In genomic region chr15:101080031-101080520, GRCm38 (mm10) we compare ENCODE assay signal across 32 mouse cellular contexts. TPM values are rescaled to one million over a fixed set of nuclear protein-coding genes. Genes with fewer than 3 reads are reported as not detected.
DNase-seq lines count a peak whose midpoint lies in the region; ATAC-seq and TF ChIP-seq lines count a peak whose summit lies in the region.
"Had no signal": no experiment of that assay in that cellular context is flagged by ENCODE, and none has a peak within 500 bp of the region (broad histone marks: within the 10 kb centered on the region; RNA-seq: fewer than 3 reads in every experiment).

No protein-coding gene starts in this region.

- no peaks in the 10 kb centered on the region for H3K36me3 ChIP-seq in heart, adult 2 months (ENCODE audit: control insufficient read depth, insufficient read depth, low read length)
- no peaks in the 10 kb centered on the region for H3K36me3 ChIP-seq in heart, embryonic 12.5 days
- H3K36me3 ChIP-seq in lung, embryonic 16.5 days (ENCODE audit: control insufficient read depth, insufficient read depth, low read length), result no peaks in the 10 kb centered on the region
- no peaks in the 10 kb centered on the region for H3K36me3 ChIP-seq in limb, embryonic 10.5 days
- H3K36me3 ChIP-seq: kidney, embryonic 15.5 days; limb, embryonic 15.5 days; neural tube, embryonic 13.5 days had no signal

- no peak overlapping the region for H3K4me2 ChIP-seq in heart, embryonic 12.5 days
- no peak overlapping the region for H3K4me2 ChIP-seq in lung, embryonic 16.5 days (ENCODE audit: low read depth, low read length)
- H3K4me2 ChIP-seq: lung, embryonic 14.5 days had no signal

- no peak for TF ChIP-seq CTCF in heart, adult 2 months (IDR thresholded peaks at IDR 0.05)

- H3K4me1 ChIP-seq in heart, adult 2 months (ENCODE audit: control insufficient read depth, insufficient read depth, low read length), result peaks cover 8% of the 10 kb centered on the region
- H3K4me1 ChIP-seq in heart, embryonic 12.5 days (replicated peaks), result peaks cover 44% of the 10 kb centered on the region
- peaks cover 46% of the 10 kb centered on the region for H3K4me1 ChIP-seq in lung, embryonic 16.5 days (replicated peaks; ENCODE audit: control insufficient read depth, insufficient read depth, low read length)
- H3K4me1 ChIP-seq in limb, embryonic 10.5 days, result peaks cover 90% of the 10 kb centered on the region

- peak; percentile 66 for DNase-seq in adrenal gland, adult 2 months
- DNase-seq in adrenal gland, postnatal 25 days, result no peak
- DNase-seq in heart, adult 2 months, result no peak
- DNase-seq in lung, postnatal 14 days, result no peak
- DNase-seq in limb, embryonic 10.5 days (ENCODE audit: low spot score), result no peak
- DNase-seq: cerebellum, adult 8-10 months; cerebellum, postnatal 36 days; embryo, embryonic 11 days; gastrocnemius, postnatal 14 days; midbrain, embryonic 14.5 days; retina, postnatal 1 day; right cerebral cortex, postnatal 25 days; spleen, adult 18-20 months; thymus, postnatal 25 days had no signal

- ATAC-seq in heart, embryonic 12.5 days (ENCODE audit: insufficient number of reproducible peaks, low FRiP score), result no peak
- ATAC-seq in lung, embryonic 16.5 days (ENCODE audit: low read depth), result no peak
- ATAC-seq: forebrain, embryonic 16.5 days; intestine, postnatal 0 days had no signal

- peak overlapping the region; percentile 55 for H3K27ac ChIP-seq in heart, adult 2 months
- no peak overlapping the region for H3K27ac ChIP-seq in heart, embryonic 12.5 days (ENCODE audit: poor library complexity, severe bottlenecking)
- H3K27ac ChIP-seq in lung, embryonic 16.5 days (ENCODE audit: low read length), result peak overlapping the region; percentile 73
- peak overlapping the region; percentile 86 for H3K27ac ChIP-seq in limb, embryonic 10.5 days
- H3K27ac ChIP-seq: left cerebral cortex, adult 2 months; limb, embryonic 15.5 days; liver, embryonic 14.5 days had no signal

- intact Hi-C loops in heart, adult 2 months (cut with DNase I), result loop anchor here (2.0 kb wide), 1 partner anchor 61 kb away; no protein-coding TSS in a partner anchor

- 89% methylated on average over 9 of the region's 9 CpGs for WGBS in heart, adult 2 months
- 74% methylated on average over 9 of the region's 9 CpGs for WGBS in heart, embryonic 12.5 days
- 80% methylated on average over 9 of the region's 9 CpGs for WGBS in lung, embryonic 16.5 days
- WGBS in limb, embryonic 10.5 days, result 79% methylated on average over 9 of the region's 9 CpGs

- H3K4me3 ChIP-seq in heart, adult 2 months, result no peak overlapping the region
- H3K4me3 ChIP-seq in heart, embryonic 12.5 days, result no peak overlapping the region
- H3K4me3 ChIP-seq in lung, embryonic 16.5 days (ENCODE audit: low read length), result no peak overlapping the region
- H3K4me3 ChIP-seq in limb, embryonic 10.5 days, result no peak overlapping the region
- H3K4me3 ChIP-seq: kidney, embryonic 15.5 days; left cerebral cortex, adult 2 months; limb, embryonic 15.5 days; myocyte; neural tube, embryonic 13.5 days had no signal

- H3K79me2 ChIP-seq in heart, adult 2 months (replicated peaks; ENCODE audit: control insufficient read depth, insufficient read depth, low read length), result no peaks in the 10 kb centered on the region

- no peak for TF ChIP-seq EP300 in heart, adult 2 months (IDR thresholded peaks at IDR 0.05; ENCODE audit: insufficient read depth, low read depth, low read length)

- no peak overlapping the region for H3K9ac ChIP-seq in heart, adult 2 months (ENCODE audit: low read depth, low read length)
- no peak overlapping the region for H3K9ac ChIP-seq in heart, embryonic 12.5 days
- no peak overlapping the region; the same call in 1 of the 2 replicates for H3K9ac ChIP-seq in lung, embryonic 16.5 days (ENCODE audit: low read length)
- H3K9ac ChIP-seq: kidney, embryonic 15.5 days; limb, embryonic 15.5 days; liver, embryonic 14.5 days; lung, embryonic 14.5 days; neural tube, embryonic 13.5 days had no signal

- no peaks in the 10 kb centered on the region for H3K9me3 ChIP-seq in heart, embryonic 12.5 days (replicated peaks)
- no peaks in the 10 kb centered on the region for H3K9me3 ChIP-seq in lung, embryonic 16.5 days (ENCODE audit: control insufficient read depth, low read length)
- no peaks in the 10 kb centered on the region for H3K9me3 ChIP-seq in limb, embryonic 10.5 days (replicated peaks)
- H3K9me3 ChIP-seq: kidney, embryonic 15.5 days; limb, embryonic 15.5 days; neural tube, embryonic 13.5 days had no signal

- TF ChIP-seq POLR2A in heart, adult 2 months (IDR thresholded peaks at IDR 0.05; ENCODE audit: insufficient read depth, low read depth, low read length), result no peak

- H3K27me3 ChIP-seq in heart, adult 2 months (ENCODE audit: control insufficient read depth, insufficient read depth, low read length), result no peaks in the 10 kb centered on the region
- peaks cover 10% of the 10 kb centered on the region; the same call in 1 of the 2 replicates for H3K27me3 ChIP-seq in heart, embryonic 12.5 days (replicated peaks)
- peaks cover 7% of the 10 kb centered on the region; the same call in 1 of the 2 replicates for H3K27me3 ChIP-seq in lung, embryonic 16.5 days (ENCODE audit: control insufficient read depth, insufficient read depth, low read depth, low read length)
- H3K27me3 ChIP-seq in limb, embryonic 10.5 days (ENCODE audit: low read depth, poor library complexity, severe bottlenecking), result no peaks in the 10 kb centered on the region
- H3K27me3 ChIP-seq: limb, embryonic 15.5 days; neural tube, embryonic 13.5 days had no signal

RNA-seq across cellular contexts. Expression of gene Fignl2, which starts 1.7 kb away (rescaled TPM):
- total RNA-seq in adrenal gland, adult 2 months (2021), result 1 to 10 TPM; 6.3 to 8.7 TPM
- polyA plus RNA-seq in adrenal gland, adult 2 months (2012; rRNA removed), result 11.8 and 16.1 TPM in 2 replicates
- 9.0 and 10.2 TPM in 2 replicates for total RNA-seq in adrenal gland, postnatal 25 days (2021)
- 1 to 10 TPM in 1 of 2 experiments, under 1 TPM in 1; 0.86 to 1.3 TPM for total RNA-seq in heart, adult 2 months (2021)
- polyA plus RNA-seq in heart, adult 2 months (2012; rRNA removed), result 1.6 and 1.9 TPM in 2 replicates
- 0.10 and 0.15 TPM in 2 replicates for polyA plus RNA-seq in heart, embryonic 12.5 days (2016; fragmentation: Nextera tagmentation; extraction: Ambion mirVana)
- 0.20 TPM in 2 replicates for polyA plus RNA-seq in lung, embryonic 16.5 days (2015; fragmentation: Nextera tagmentation; extraction: Ambion mirVana)
- 0.98 and 1.9 TPM in 2 replicates for polyA plus RNA-seq in limb, embryonic 10.5 days (2016; fragmentation: Nextera tagmentation; extraction: Ambion mirVana)
- polyA plus RNA-seq: forebrain, embryonic 16.5 days had no signal

RNA-seq across cellular contexts. Expression of gene Gm47841, which starts 32.9 kb away (rescaled TPM):
- total RNA-seq in adrenal gland, adult 2 months (2021), result under 1 TPM; 0.37 to 0.45 TPM
- 0.37 TPM in 1 of 2 replicates, not detected in the other for polyA plus RNA-seq in adrenal gland, adult 2 months (2012; rRNA removed)
- total RNA-seq in adrenal gland, postnatal 25 days (2021), result not detected in 2 replicates
- not detected for total RNA-seq in heart, adult 2 months (2021)
- polyA plus RNA-seq in heart, adult 2 months (2012; rRNA removed), result not detected in 2 replicates
- not detected in 2 replicates for polyA plus RNA-seq in heart, embryonic 12.5 days (2016; fragmentation: Nextera tagmentation; extraction: Ambion mirVana)
- polyA plus RNA-seq in lung, embryonic 16.5 days (2015; fragmentation: Nextera tagmentation; extraction: Ambion mirVana), result not detected in 2 replicates
- polyA plus RNA-seq in limb, embryonic 10.5 days (2016; fragmentation: Nextera tagmentation; extraction: Ambion mirVana), result not detected in 2 replicates
- total RNA-seq: gastrocnemius, postnatal 14 days; layer of hippocampus, postnatal 10 days; left cerebral cortex, adult 2 months; left cerebral cortex, postnatal 36 days; megakaryocyte, adult 5-6 weeks had no signal
- polyA plus RNA-seq: brain, embryonic 14.5 days; embryonic facial prominence, embryonic 14.5 days; forebrain, embryonic 16.5 days; heart, postnatal 0 days; hindbrain, embryonic 11.5 days; intestine, postnatal 0 days; kidney, embryonic 15.5 days; limb, embryonic 15.5 days; liver, embryonic 14.5 days; lung, embryonic 14.5 days; midbrain, embryonic 14.5 days; myocyte; neural tube, embryonic 13.5 days had no signal

RNA-seq across cellular contexts. Expression of gene Ankrd33, which starts 35.5 kb away (rescaled TPM):
- total RNA-seq in adrenal gland, adult 2 months (2021), result 1 to 10 TPM in 1 of 2 experiments, under 1 TPM in 1; 0.59 to 1.0 TPM
- polyA plus RNA-seq in adrenal gland, adult 2 months (2012; rRNA removed), result 0.10 TPM in 1 of 2 replicates, not detected in the other
- 0.62 and 0.64 TPM in 2 replicates for total RNA-seq in adrenal gland, postnatal 25 days (2021)
- total RNA-seq in heart, adult 2 months (2021), result not detected
- polyA plus RNA-seq in heart, adult 2 months (2012; rRNA removed), result not detected in 2 replicates
- not detected in 2 replicates for polyA plus RNA-seq in heart, embryonic 12.5 days (2016; fragmentation: Nextera tagmentation; extraction: Ambion mirVana)
- polyA plus RNA-seq in lung, embryonic 16.5 days (2015; fragmentation: Nextera tagmentation; extraction: Ambion mirVana), result not detected in 2 replicates
- not detected in 2 replicates for polyA plus RNA-seq in limb, embryonic 10.5 days (2016; fragmentation: Nextera tagmentation; extraction: Ambion mirVana)
- total RNA-seq: gastrocnemius, postnatal 14 days; layer of hippocampus, postnatal 10 days; left cerebral cortex, adult 2 months; megakaryocyte, adult 5-6 weeks had no signal
- polyA plus RNA-seq: brain, embryonic 14.5 days; embryonic facial prominence, embryonic 14.5 days; forebrain, embryonic 16.5 days; heart, postnatal 0 days; hindbrain, embryonic 11.5 days; intestine, postnatal 0 days; kidney, embryonic 15.5 days; limb, embryonic 15.5 days; liver, embryonic 14.5 days; lung, embryonic 14.5 days; midbrain, embryonic 14.5 days; myocyte; neural tube, embryonic 13.5 days had no signal

RNA-seq across cellular contexts. Expression of gene Acvrl1, which starts 48.2 kb away (rescaled TPM):
- 10 to 100 TPM; 15.0 to 22.6 TPM for total RNA-seq in adrenal gland, adult 2 months (2021)
- polyA plus RNA-seq in adrenal gland, adult 2 months (2012; rRNA removed), result 20.9 and 23.3 TPM in 2 replicates
- total RNA-seq in adrenal gland, postnatal 25 days (2021), result 11.1 and 15.5 TPM in 2 replicates
- total RNA-seq in heart, adult 2 months (2021), result 10 to 100 TPM; 24.1 to 29.5 TPM
- 35.0 and 39.7 TPM in 2 replicates for polyA plus RNA-seq in heart, adult 2 months (2012; rRNA removed)
- polyA plus RNA-seq in heart, embryonic 12.5 days (2016; fragmentation: Nextera tagmentation; extraction: Ambion mirVana), result 3.1 and 3.6 TPM in 2 replicates
- 91.3 and 93.3 TPM in 2 replicates for polyA plus RNA-seq in lung, embryonic 16.5 days (2015; fragmentation: Nextera tagmentation; extraction: Ambion mirVana)
- polyA plus RNA-seq in limb, embryonic 10.5 days (2016; fragmentation: Nextera tagmentation; extraction: Ambion mirVana), result 7.2 and 8.3 TPM in 2 replicates
